ENCODE assay signal across 19 mouse cellular contexts in the genomic region with DNA sequence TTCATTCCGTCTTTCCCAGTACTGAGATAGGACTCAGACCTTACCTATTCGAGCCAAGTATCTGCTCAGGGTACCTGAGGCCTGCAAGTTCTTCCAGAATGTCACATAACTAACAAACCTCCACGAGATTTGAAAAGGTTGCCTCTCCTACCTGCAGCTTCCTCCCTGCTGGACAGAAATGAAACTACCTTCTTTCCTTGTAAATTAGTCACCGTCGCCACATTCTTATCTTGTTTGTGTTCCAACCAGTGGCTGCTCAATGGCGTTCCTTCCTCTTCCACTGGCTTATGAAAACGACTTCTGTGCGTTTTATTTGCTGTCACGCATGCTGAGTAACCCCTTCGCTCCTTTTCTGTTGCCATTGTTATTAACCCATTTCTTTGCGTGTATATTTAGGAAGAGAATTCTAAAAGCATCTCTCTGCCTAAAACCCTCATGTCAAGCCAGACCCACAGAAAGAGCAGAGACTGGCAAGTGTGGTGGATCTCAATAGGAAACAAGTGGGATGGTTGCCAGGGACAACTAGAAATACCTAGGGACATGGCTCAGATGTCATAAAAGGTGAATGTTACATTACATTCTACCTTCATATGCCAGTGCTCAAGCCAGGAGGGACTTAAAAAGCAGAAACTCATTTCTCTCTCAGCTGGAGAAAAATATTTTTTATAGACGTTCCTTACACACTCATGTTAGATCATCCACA.
DNase-seq lines count a peak whose midpoint lies in the region; ATAC-seq and TF ChIP-seq lines count a peak whose summit lies in the region.
"Had no signal": no experiment of that assay in that cellular context is flagged by ENCODE, and none has a peak within 500 bp of the region (broad histone marks: within the 10 kb centered on the region; RNA-seq: fewer than 3 reads in every experiment).

No protein-coding gene starts in this region.

- H3K27ac ChIP-seq in lung, embryonic 14.5 days (ENCODE audit: low read depth): no peak overlapping the region
- H3K27ac ChIP-seq in midbrain, embryonic 14.5 days (replicated peaks; ENCODE audit: low read depth, low read length): no peak overlapping the region
- H3K27ac ChIP-seq: embryonic facial prominence, embryonic 12.5 days; forebrain, embryonic 15.5 days; heart, embryonic 10.5 days; hindbrain, embryonic 12.5 days had no signal

- H3K4me1 ChIP-seq in lung, embryonic 14.5 days (ENCODE audit: insufficient read depth): no peaks in the 10 kb centered on the region
- no peaks in the 10 kb centered on the region for H3K4me1 ChIP-seq in midbrain, embryonic 14.5 days (ENCODE audit: control insufficient read depth, insufficient read depth, low read length)
- H3K4me1 ChIP-seq: embryonic facial prominence, embryonic 12.5 days; forebrain, embryonic 15.5 days; heart, embryonic 10.5 days had no signal

- no peak overlapping the region for H3K4me3 ChIP-seq in lung, embryonic 14.5 days (ENCODE audit: low read depth, low read length)
- H3K4me3 ChIP-seq in midbrain, embryonic 14.5 days (replicated peaks; ENCODE audit: low read depth, low read length): no peak overlapping the region
- H3K4me3 ChIP-seq: embryonic facial prominence, embryonic 12.5 days; forebrain, embryonic 15.5 days; heart, embryonic 10.5 days; hindbrain, embryonic 12.5 days had no signal

- no peaks in the 10 kb centered on the region for H3K27me3 ChIP-seq in lung, embryonic 14.5 days (ENCODE audit: insufficient read depth, low read length)
- H3K27me3 ChIP-seq in midbrain, embryonic 14.5 days (ENCODE audit: control insufficient read depth, insufficient read depth, low read length): no peaks in the 10 kb centered on the region
- H3K27me3 ChIP-seq: embryonic facial prominence, embryonic 12.5 days; forebrain, embryonic 15.5 days; hindbrain, embryonic 12.5 days had no signal

- H3K9ac ChIP-seq in lung, embryonic 14.5 days: no peak overlapping the region
- H3K9ac ChIP-seq in midbrain, embryonic 14.5 days (replicated peaks; ENCODE audit: low read length): no peak overlapping the region
- H3K9ac ChIP-seq: embryonic facial prominence, embryonic 12.5 days; forebrain, embryonic 15.5 days; hindbrain, embryonic 12.5 days had no signal

- no peaks in the 10 kb centered on the region for H3K36me3 ChIP-seq in lung, embryonic 14.5 days (ENCODE audit: insufficient read depth)
- H3K36me3 ChIP-seq in midbrain, embryonic 14.5 days (ENCODE audit: control insufficient read depth, insufficient read depth, low read length): no peaks in the 10 kb centered on the region
- H3K36me3 ChIP-seq: embryonic facial prominence, embryonic 12.5 days; forebrain, embryonic 15.5 days; heart, embryonic 10.5 days; hindbrain, embryonic 12.5 days had no signal

- H3K4me2 ChIP-seq in lung, embryonic 14.5 days: no peak overlapping the region
- no peak overlapping the region for H3K4me2 ChIP-seq in midbrain, embryonic 14.5 days (ENCODE audit: low read length)
- H3K4me2 ChIP-seq: embryonic facial prominence, embryonic 12.5 days; forebrain, embryonic 15.5 days; hindbrain, embryonic 12.5 days had no signal

- ATAC-seq in lung, embryonic 14.5 days (ENCODE audit: insufficient read depth): no peak
- no peak for ATAC-seq in midbrain, embryonic 14.5 days (ENCODE audit: low FRiP score, low TSS enrichment)
- ATAC-seq: forebrain, embryonic 15.5 days; hindbrain, embryonic 16.5 days; inflammation-experienced regulatory T-cells, adult 6 months had no signal

- 62% methylated on average over 12 of the region's 12 CpGs for WGBS in lung, embryonic 14.5 days
- 83% methylated on average over 12 of the region's 12 CpGs for WGBS in midbrain, embryonic 14.5 days

- 0 out of 2 replicates have a peak, but pooled peaks have one; percentile 14 for TF ChIP-seq CTCF in lung, embryonic 14.5 days (IDR thresholded peaks at IDR 0.05; ENCODE audit: low read depth)

- no peaks in the 10 kb centered on the region for H3K9me3 ChIP-seq in lung, embryonic 14.5 days (ENCODE audit: low read depth, low read length)
- no peaks in the 10 kb centered on the region for H3K9me3 ChIP-seq in midbrain, embryonic 14.5 days (ENCODE audit: control insufficient read depth, low read length)
- H3K9me3 ChIP-seq: embryonic facial prominence, embryonic 12.5 days; forebrain, embryonic 15.5 days; heart, embryonic 10.5 days; hindbrain, embryonic 12.5 days had no signal

- DNase-seq in lung, embryonic 14.5 days: peak; percentile 7
- DNase-seq in lung, postnatal 10 days: no peak
- peak; percentile 57 for DNase-seq in brain, adult 2 months (ENCODE audit: low read depth, low spot score)
- peak; percentile 41 for DNase-seq in cerebellum, adult 11-12 months
- peak; percentile 24 to 43 for DNase-seq in cerebellum, postnatal 14 days
- DNase-seq in midbrain, embryonic 14.5 days: no peak
- no peak for DNase-seq in kidney, adult 9 months
- DNase-seq: adrenal gland, adult 2 months; adrenal gland, postnatal 25 days; gastrocnemius, postnatal 36 days; heart, adult 11 months; heart, postnatal 10 days; heart, postnatal 4 days had no signal

Comparison
In these comparisons a context has a peak if more than half of its experiments do, and no peak if none do; other contexts are left out.
1. DNase-seq: peak in lung, embryonic 14.5 days (single experiment), brain, adult 2 months (single experiment), cerebellum, adult 11-12 months (single experiment) and cerebellum, postnatal 14 days (2 of 2); none in lung, postnatal 10 days (single experiment), midbrain, embryonic 14.5 days (single experiment) and kidney, adult 9 months (single experiment).